Mouse (Mus musculus): ENCODE measurements around the gene Prorsd1. TPM values are rescaled to one million over a fixed set of nuclear protein-coding genes. Genes with fewer than 3 reads are reported as not detected.

Gene Prorsd1
- polyA plus RNA-seq, 1 experiment from 2014 or later = 6.4 TPM

- H3K9me3 ChIP-seq (ENCODE audit: control insufficient read depth, low read length) = no peaks in the 10 kb centered on the region
- H3K4me2 ChIP-seq (ENCODE audit: low read length) = no peak overlapping the region
- WGBS = 83% methylated on average over 1 of the region's 1 CpGs
- peaks cover 11% of the 10 kb centered on the region for H3K36me3 ChIP-seq (ENCODE audit: control insufficient read depth, insufficient read depth)
- no peak for ATAC-seq
- H3K27me3 ChIP-seq (replicated peaks; ENCODE audit: control insufficient read depth, insufficient read depth, low read length) = no peaks in the 10 kb centered on the region
- H3K9ac ChIP-seq (replicated peaks; ENCODE audit: low read depth, low read length) = no peak overlapping the region
- H3K27ac ChIP-seq (ENCODE audit: low read length) = no peak overlapping the region
- no peak overlapping the region for H3K4me3 ChIP-seq (replicated peaks; ENCODE audit: low read length)
- H3K4me1 ChIP-seq (replicated peaks; ENCODE audit: control insufficient read depth, insufficient read depth, low read length) = no peaks in the 10 kb centered on the region
These were observed 5.4 kb downstream of the Prorsd1 start for GRCm38 (mm10) chr11:29509421-29509820.

- 96% methylated on average over 2 of the region's 2 CpGs for WGBS
- no peak overlapping the region for H3K27ac ChIP-seq (ENCODE audit: low read length)
- H3K9ac ChIP-seq (replicated peaks; ENCODE audit: low read depth, low read length) = no peak overlapping the region
- no peak overlapping the region for H3K4me3 ChIP-seq (replicated peaks; ENCODE audit: low read length)
- no peak overlapping the region for H3K4me2 ChIP-seq (ENCODE audit: low read length)
- no peaks in the 10 kb centered on the region for H3K9me3 ChIP-seq (ENCODE audit: control insufficient read depth, low read length)
- H3K4me1 ChIP-seq (replicated peaks; ENCODE audit: control insufficient read depth, insufficient read depth, low read length) = no peaks in the 10 kb centered on the region
- H3K27me3 ChIP-seq (replicated peaks; ENCODE audit: control insufficient read depth, insufficient read depth, low read length) = no peaks in the 10 kb centered on the region
- ATAC-seq = no peak
- peaks cover 31% of the 10 kb centered on the region for H3K36me3 ChIP-seq (ENCODE audit: control insufficient read depth, insufficient read depth)
These were observed 9.8 kb downstream of the Prorsd1 start for GRCm38 (mm10) chr11:29504899-29505625.

DNA sequence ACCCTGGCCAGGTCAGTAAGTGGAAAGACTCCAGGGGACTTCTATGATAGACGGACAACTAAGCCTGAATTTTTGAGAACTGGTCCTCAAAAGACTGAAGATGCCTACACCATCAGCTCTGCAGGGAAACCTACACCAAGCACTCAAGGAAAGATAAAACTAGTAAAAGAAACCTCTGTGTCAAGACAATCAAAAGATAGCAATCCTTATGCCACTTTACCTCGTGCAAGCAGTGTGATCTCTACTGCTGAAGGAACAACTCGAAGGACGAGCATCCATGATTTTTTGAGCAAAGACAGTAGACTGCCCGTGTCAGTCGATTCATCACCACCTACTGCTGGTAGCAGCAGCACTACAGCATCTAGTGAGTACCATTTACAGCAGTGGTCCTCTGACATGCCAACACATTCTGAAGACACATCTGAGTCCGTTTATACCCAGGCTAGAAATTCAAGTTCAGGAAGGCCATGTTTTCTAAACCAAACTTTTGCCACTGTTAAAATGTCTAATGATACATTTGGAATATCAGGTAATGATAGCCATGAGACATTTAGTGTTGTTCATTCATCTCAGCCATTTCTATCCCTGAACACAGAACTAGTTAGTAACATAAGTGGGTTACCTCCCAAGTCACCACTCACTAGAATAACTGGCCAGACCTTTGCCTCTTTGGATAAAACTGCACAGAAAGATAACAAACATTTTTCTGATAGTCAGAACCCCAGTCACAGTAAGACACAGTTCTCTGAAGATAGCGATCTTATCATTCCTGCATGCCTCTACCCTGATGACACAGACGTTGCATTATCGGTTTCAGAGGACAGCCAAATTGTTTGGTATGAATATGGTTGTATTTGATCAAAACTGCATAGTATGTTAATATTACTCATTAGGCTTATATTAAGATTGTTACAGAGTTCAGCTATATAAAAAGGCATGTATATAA, 10.6 kb downstream of the Prorsd1 start:
- H3K27me3 ChIP-seq (replicated peaks; ENCODE audit: control insufficient read depth, insufficient read depth, low read length) = no peaks in the 10 kb centered on the region
- ATAC-seq = no peak

DNA sequence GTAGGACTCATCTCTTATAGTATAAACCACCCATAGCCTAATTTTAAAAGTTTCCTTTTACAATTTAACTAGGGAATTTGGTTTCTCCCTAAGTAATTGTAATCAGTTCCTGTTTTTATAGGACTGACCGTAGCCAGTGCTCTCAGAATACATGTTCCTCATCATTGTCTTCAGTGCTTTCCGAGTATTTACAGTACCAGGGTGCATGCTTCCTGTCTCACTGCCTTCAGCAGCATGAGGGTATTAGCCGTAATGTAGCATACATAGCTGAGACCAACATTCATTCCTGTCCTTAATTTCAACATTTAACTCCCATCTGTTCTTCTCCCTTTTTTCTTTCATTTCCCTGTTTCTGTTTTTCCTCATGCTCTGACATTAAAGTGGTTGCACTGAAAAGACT, 17.9 kb downstream of the Prorsd1 start:
- no peak for ATAC-seq
- 95% methylated on average over 3 of the region's 3 CpGs for WGBS
- no peaks in the 10 kb centered on the region for H3K9me3 ChIP-seq (ENCODE audit: control insufficient read depth, low read length)
- H3K4me1 ChIP-seq (replicated peaks; ENCODE audit: control insufficient read depth, insufficient read depth, low read length) = no peaks in the 10 kb centered on the region
- no peaks in the 10 kb centered on the region for H3K27me3 ChIP-seq (replicated peaks; ENCODE audit: control insufficient read depth, insufficient read depth, low read length)
- H3K9ac ChIP-seq (replicated peaks; ENCODE audit: low read depth, low read length) = no peak overlapping the region
- peaks cover 23% of the 10 kb centered on the region for H3K36me3 ChIP-seq (ENCODE audit: control insufficient read depth, insufficient read depth)
- H3K27ac ChIP-seq (ENCODE audit: low read length) = no peak overlapping the region
- no peak overlapping the region for H3K4me2 ChIP-seq (ENCODE audit: low read length)
- no peak overlapping the region for H3K4me3 ChIP-seq (replicated peaks; ENCODE audit: low read length)

More for the DNA sequence above, 10.6 kb downstream of the Prorsd1 start:
- WGBS = 93% methylated on average over 10 of the region's 10 CpGs
- no peaks in the 10 kb centered on the region for H3K9me3 ChIP-seq (ENCODE audit: control insufficient read depth, low read length)
- H3K4me1 ChIP-seq (replicated peaks; ENCODE audit: control insufficient read depth, insufficient read depth, low read length) = no peaks in the 10 kb centered on the region
- no peak overlapping the region for H3K9ac ChIP-seq (replicated peaks; ENCODE audit: low read depth, low read length)
- H3K36me3 ChIP-seq (ENCODE audit: control insufficient read depth, insufficient read depth) = peaks cover 34% of the 10 kb centered on the region
- H3K27ac ChIP-seq (ENCODE audit: low read length) = no peak overlapping the region
- H3K4me2 ChIP-seq (ENCODE audit: low read length) = no peak overlapping the region
- H3K4me3 ChIP-seq (replicated peaks; ENCODE audit: low read length) = no peak overlapping the region

GRCm38 (mm10) chr11:29493135-29493534, 21.7 kb downstream of the Prorsd1 start:
- ATAC-seq = no peak
- Histone ChIP-seq H3K36me3 (ENCODE audit: control insufficient read depth, insufficient read depth) (peaks cover 11% of the 10 kb centered on the region), H3K4me3 (replicated peaks; ENCODE audit: low read length) (no peak overlapping the region), H3K27ac (ENCODE audit: low read length) (no peak overlapping the region), H3K9me3 (ENCODE audit: control insufficient read depth, low read length) (no peaks in the 10 kb centered on the region), H3K9ac (replicated peaks; ENCODE audit: low read depth, low read length) (no peak overlapping the region), H3K27me3 (replicated peaks; ENCODE audit: control insufficient read depth, insufficient read depth, low read length) (no peaks in the 10 kb centered on the region), H3K4me1 (replicated peaks; ENCODE audit: control insufficient read depth, insufficient read depth, low read length) (no peaks in the 10 kb centered on the region), H3K4me2 (ENCODE audit: low read length) (no peak overlapping the region)
- 93% methylated on average over 1 of the region's 1 CpGs for WGBS

DNA sequence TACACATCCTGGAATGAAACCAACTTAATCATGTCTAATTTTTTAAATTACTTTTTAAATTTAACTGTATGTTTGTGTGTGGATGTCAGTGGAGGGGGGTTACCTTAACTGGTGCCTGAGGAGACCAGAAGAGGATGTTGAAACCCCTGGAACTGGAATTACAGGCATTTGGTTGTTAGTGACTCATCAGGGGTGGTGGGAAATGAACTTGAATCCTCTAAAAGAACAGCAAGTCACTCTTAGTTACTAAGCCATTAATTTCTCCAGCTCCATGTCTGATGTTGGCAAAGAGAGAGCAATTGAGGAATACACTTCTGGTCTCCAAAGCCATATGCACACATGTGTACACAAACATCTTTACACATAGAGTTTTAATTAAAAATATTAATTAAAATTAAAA, 40.2 kb downstream of the Prorsd1 start:
- no peaks in the 10 kb centered on the region for H3K27me3 ChIP-seq (replicated peaks; ENCODE audit: control insufficient read depth, insufficient read depth, low read length)
- no peak overlapping the region for H3K4me3 ChIP-seq (replicated peaks; ENCODE audit: low read length)
- ATAC-seq = no peak
- no peak overlapping the region for H3K9ac ChIP-seq (replicated peaks; ENCODE audit: low read depth, low read length)
- H3K4me2 ChIP-seq (ENCODE audit: low read length) = no peak overlapping the region
- no peak overlapping the region for H3K27ac ChIP-seq (ENCODE audit: low read length)
- peaks cover 21% of the 10 kb centered on the region for H3K36me3 ChIP-seq (ENCODE audit: control insufficient read depth, insufficient read depth)
- H3K9me3 ChIP-seq (ENCODE audit: control insufficient read depth, low read length) = no peaks in the 10 kb centered on the region
- H3K4me1 ChIP-seq (replicated peaks; ENCODE audit: control insufficient read depth, insufficient read depth, low read length) = no peaks in the 10 kb centered on the region

Other genes starting within 250 kb of the Prorsd1 start
- gene Ccdc88a, start 141.4 kb downstream of the Prorsd1 start, polyA plus RNA-seq (2015; fragmentation: Nextera tagmentation; extraction: Ambion mirVana) = 84.7 and 85.4 TPM in 2 replicates
- 55.4 and 65.8 TPM in 2 replicates for gene Mtif2, start 11.4 kb upstream of the Prorsd1 start, polyA plus RNA-seq (2015; fragmentation: Nextera tagmentation; extraction: Ambion mirVana)
- gene Clhc1, start 32.9 kb upstream of the Prorsd1 start, polyA plus RNA-seq (2015; fragmentation: Nextera tagmentation; extraction: Ambion mirVana) = 0.63 TPM in 1 of 2 replicates, not detected in the other
- gene Rps27a, start 33.1 kb upstream of the Prorsd1 start, polyA plus RNA-seq (2015; fragmentation: Nextera tagmentation; extraction: Ambion mirVana) = 551 and 604 TPM in 2 replicates
- gene Rtn4, start 177.9 kb upstream of the Prorsd1 start, polyA plus RNA-seq (2015; fragmentation: Nextera tagmentation; extraction: Ambion mirVana) = 131 and 134 TPM in 2 replicates